Mouse (Mus musculus) midbrain, postnatal 0 days (tissue): Measurements from ENCODE around the gene Tmub2. TPM values are rescaled to one million over a fixed set of nuclear protein-coding genes. Genes with fewer than 3 reads are reported as not detected.
A peak's percentile ranks its signal among the peaks of the same experiment; 100 is the strongest.

Experiments
- ATAC-seq: fragments of 200-750 bp; cut with Nextera tagmentation; 2 replicates; pipeline ENCODE4 v1.8.0; 2017; ENCODE audit warnings: moderate number of reproducible peaks, mild to moderate bottlenecking, moderate TSS enrichment, moderate library complexity; ENCODE audit not compliant: low FRiP score
- DNase-seq: peaks from one replicate; pipeline ENCODE4 v3.0.0-alpha.2; 2015; ENCODE audit warnings: low spot score
- H3K27ac ChIP-seq: fragments of 300-500 bp; sonication (generic); 2 replicates; pipeline ENCODE4 v1.5.1; 2014; ENCODE audit warnings: low read depth, mild to moderate bottlenecking, low read length, mixed read lengths
- H3K27me3 ChIP-seq: fragments of 300-500 bp; sonication (generic); 2 replicates; pipeline ENCODE4 v1.6.1; 2014; ENCODE audit warnings: low read length, control low read depth, mixed read lengths; ENCODE audit not compliant: insufficient read depth
- H3K36me3 ChIP-seq: fragments of 300-500 bp; sonication (generic); 2 replicates; pipeline ENCODE4 v1.6.1; 2014; ENCODE audit warnings: low read length, control low read depth, mixed read lengths; ENCODE audit not compliant: insufficient read depth
- H3K4me1 ChIP-seq: fragments of 300-500 bp; sonication (generic); 2 replicates; pipeline ENCODE4 v1.6.1; 2014; ENCODE audit warnings: mild to moderate bottlenecking, control low read depth, antibody characterized with exemption, low read length, mixed read lengths; ENCODE audit not compliant: insufficient read depth
- H3K4me2 ChIP-seq: fragments of 300-500 bp; sonication (generic); 2 replicates; pipeline ENCODE4 v1.6.1; 2014; ENCODE audit warnings: low read depth, mild to moderate bottlenecking, low read length, mixed read lengths; ENCODE audit not compliant: poor library complexity, severe bottlenecking
- H3K4me3 ChIP-seq: fragments of 300-500 bp; sonication (generic); 2 replicates; pipeline ENCODE4 v1.5.1; 2014; ENCODE audit warnings: low read depth, mild to moderate bottlenecking, low read length, moderate library complexity
- H3K9ac ChIP-seq: fragments of 300-500 bp; sonication (generic); replicated peaks from 2 replicates; pipeline ENCODE4 v1.6.1; 2014; ENCODE audit warnings: mild to moderate bottlenecking, low read length, moderate library complexity, mixed read lengths; ENCODE audit not compliant: poor library complexity, severe bottlenecking
- H3K9me3 ChIP-seq: fragments of 300-500 bp; sonication (generic); 2 replicates; pipeline ENCODE4 v1.6.1; 2016; ENCODE audit warnings: low read length, control low read depth
- CTCF ChIP-seq: IDR thresholded peaks from 2 replicates; pipeline ENCODE4 v1.5.1; 2016; ENCODE audit warnings: antibody characterized with exemption, mild to moderate bottlenecking
- WGBS: fragments of 180-500 bp; shearing (Covaris S2); extraction: QIAGEN DNeasy Blood & Tissue Kit; methylation state at CpG from one replicate; pipeline ENCODE4 v1.1.7; 2014; 5-methylcytosine and 5-hydroxymethylcytosine counted together
- polyA plus RNA-seq: library from polyadenylated mRNA; unstranded; fragments of >200 nt; fragmentation: Nextera tagmentation; extraction: Ambion mirVana; gene quantifications from 2 replicates; pipeline ENCODE4 v1.2.1, GENCODE M21; 2015
- total RNA-seq: library from RNA; depleted of rRNA; stranded (reverse); fragments of >200 nt; gene quantifications from 2 replicates; pipeline ENCODE4 v1.2.3, GENCODE M21; 2014

Gene Tmub2
- total and polyA plus RNA-seq, 2 experiments from 2014 or later, result 65.4 to 90.8 TPM

- Histone ChIP-seq H3K9me3 (no peaks in the 10 kb centered on the region), H3K4me1 (0 out of 2 replicates have a peak, but pooled peaks cover 2% of the 10 kb centered on the region), H3K4me2 (no peak overlapping the region), H3K27ac (no peak overlapping the region), H3K27me3 (no peaks in the 10 kb centered on the region), H3K36me3 (peaks cover 38% of the 10 kb centered on the region), H3K9ac (no peak overlapping the region), H3K4me3 (no peak overlapping the region)
- ATAC-seq, result no peak
- no peak for DNase-seq
- no peak for TF ChIP-seq CTCF
- 88% methylated on average over 6 of the region's 6 CpGs for WGBS
These were observed 27.9 kb downstream of the Tmub2 start for GRCm38 (mm10) chr11:102312586-102312985.

- no peak for TF ChIP-seq CTCF
- no peaks in the 10 kb centered on the region for H3K27me3 ChIP-seq
- H3K36me3 ChIP-seq, result peaks cover 31% of the 10 kb centered on the region
- no peak for ATAC-seq
- no peak overlapping the region for H3K27ac ChIP-seq
- H3K4me3 ChIP-seq, result no peak overlapping the region
- H3K4me2 ChIP-seq, result no peak overlapping the region
- H3K4me1 ChIP-seq, result 0 out of 2 replicates have a peak, but pooled peaks cover 2% of the 10 kb centered on the region
- no peak for DNase-seq
- WGBS, result 88% methylated on average over 12 of the region's 12 CpGs
- H3K9ac ChIP-seq, result no peak overlapping the region
- no peaks in the 10 kb centered on the region for H3K9me3 ChIP-seq
These were observed 29.6 kb downstream of the Tmub2 start for GRCm38 (mm10) chr11:102314321-102314720.

DNA sequence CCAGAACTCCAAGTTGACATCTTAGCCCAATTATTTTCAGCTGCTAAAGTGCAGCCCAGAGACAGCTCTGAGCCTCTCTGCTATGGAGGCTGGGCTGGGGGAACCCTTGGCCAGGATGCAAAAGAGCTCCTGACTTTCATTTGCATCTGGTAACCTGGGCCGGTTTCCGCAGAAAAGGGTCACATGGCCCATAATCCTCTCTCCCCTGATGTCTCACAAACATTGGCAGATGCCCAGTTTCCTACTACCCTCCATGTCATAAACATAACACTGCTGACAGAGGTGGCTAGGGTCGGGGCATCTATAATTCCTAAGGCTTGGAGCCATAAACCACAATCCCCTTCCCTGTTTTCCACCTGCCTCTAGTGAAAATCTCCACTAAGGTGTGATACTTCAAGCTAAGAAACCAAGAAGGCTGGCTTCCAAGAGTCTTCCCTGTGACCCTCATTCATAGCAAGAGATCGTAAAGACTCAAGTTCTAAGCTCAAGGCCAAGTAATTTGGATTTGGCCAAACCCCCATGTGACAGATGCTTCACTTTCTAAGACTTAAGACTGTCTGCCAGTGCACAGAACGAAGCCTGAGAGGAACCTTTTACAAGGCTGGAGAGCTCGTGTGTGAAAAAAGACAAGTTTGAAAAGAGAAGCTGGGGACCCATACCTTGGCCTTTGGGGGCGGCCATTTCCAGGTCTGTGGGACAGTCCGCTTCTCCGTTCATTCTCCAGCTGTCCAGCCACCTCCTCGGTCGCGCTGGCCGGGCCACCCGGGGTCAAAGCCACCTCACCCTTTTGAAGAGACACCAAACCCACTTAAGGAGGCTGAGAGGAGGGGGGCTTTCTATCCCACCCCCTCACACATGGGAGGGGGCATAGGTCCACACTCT lies 31.2 kb downstream of the Tmub2 start:
- peaks cover 2% of the 10 kb centered on the region; the same call in 1 of the 2 replicates for H3K4me1 ChIP-seq
- no peaks in the 10 kb centered on the region for H3K27me3 ChIP-seq
- no peak for TF ChIP-seq CTCF
- peak overlapping the region; percentile 74 for H3K4me3 ChIP-seq
- H3K9me3 ChIP-seq, result no peaks in the 10 kb centered on the region
- peak overlapping the region; percentile 99 for H3K9ac ChIP-seq
- DNase-seq (no peak), ATAC-seq (no peak)
- peaks cover 24% of the 10 kb centered on the region for H3K36me3 ChIP-seq
- peak overlapping the region; percentile 64 for H3K4me2 ChIP-seq
- H3K27ac ChIP-seq, result peak overlapping the region; percentile 98
- WGBS, result 11% methylated on average over 14 of the region's 14 CpGs

DNA sequence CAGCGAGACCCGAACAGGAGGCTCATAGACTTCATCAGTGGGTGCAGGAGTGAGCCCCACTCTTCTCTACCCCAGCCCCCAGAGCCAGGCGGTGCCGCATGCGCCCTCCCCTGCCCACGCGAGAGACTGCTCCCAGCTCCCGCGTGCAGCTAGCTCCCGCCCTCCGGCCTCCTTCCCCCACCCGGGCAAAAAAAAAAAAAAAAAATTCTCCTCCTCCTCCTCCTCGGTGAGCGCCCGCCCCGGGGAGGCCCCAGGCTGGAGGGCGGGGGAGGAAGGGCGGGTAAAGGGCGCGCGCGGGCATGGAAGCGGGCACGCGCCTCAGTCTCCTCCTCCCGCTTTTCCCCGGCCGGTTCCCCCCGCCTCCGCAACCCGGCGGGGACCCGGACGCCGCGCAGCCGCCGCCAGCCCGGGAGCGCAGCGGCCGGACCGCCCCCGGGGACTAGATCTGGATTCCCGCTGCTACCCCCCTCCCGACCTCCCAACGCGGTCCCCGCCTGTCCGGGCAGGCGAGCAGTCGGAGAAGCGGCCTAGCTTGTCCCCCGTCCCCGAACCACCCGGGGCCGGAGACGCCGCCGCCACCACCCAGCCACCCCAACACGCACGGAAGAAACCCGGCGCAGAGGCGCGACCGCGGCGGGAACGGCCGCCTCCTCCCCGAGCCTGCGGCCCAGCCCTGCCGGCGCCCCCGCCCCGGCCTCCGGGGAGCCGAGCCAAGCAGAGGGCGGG lies 32.0 kb downstream of the Tmub2 start:
- Histone ChIP-seq H3K9ac (peak overlapping the region; percentile 99), H3K27ac (peak overlapping the region; percentile 98), H3K9me3 (no peaks in the 10 kb centered on the region), H3K4me1 (peaks cover 2% of the 10 kb centered on the region; the same call in 1 of the 2 replicates), H3K36me3 (peaks cover 24% of the 10 kb centered on the region), H3K27me3 (no peaks in the 10 kb centered on the region), H3K4me2 (peak overlapping the region; percentile 64), H3K4me3 (peak overlapping the region; percentile 74)
- peak; percentile 87 for DNase-seq
- WGBS, result under 1% methylated on average over 39 of the region's 80 CpGs
- ATAC-seq, result peak; percentile 47
- TF ChIP-seq CTCF, result peak; percentile 45

- DNase-seq, result peak; percentile 62
These were observed 32.7 kb downstream of the Tmub2 start for GRCm38 (mm10) chr11:102317298-102317900.

More at GRCm38 (mm10) chr11:102317298-102317900, 32.7 kb downstream of the Tmub2 start:
- H3K9ac ChIP-seq, result peak overlapping the region; percentile 99
- H3K4me3 ChIP-seq, result peak overlapping the region; percentile 74
- peaks cover 21% of the 10 kb centered on the region for H3K36me3 ChIP-seq
- peak; percentile 25 for TF ChIP-seq CTCF
- H3K4me1 ChIP-seq, result peaks cover 2% of the 10 kb centered on the region; the same call in 1 of the 2 replicates
- H3K27me3 ChIP-seq, result no peaks in the 10 kb centered on the region
- peak overlapping the region; percentile 98 for H3K27ac ChIP-seq
- no peaks in the 10 kb centered on the region for H3K9me3 ChIP-seq
- peak overlapping the region; percentile 64 for H3K4me2 ChIP-seq
- WGBS, result under 1% methylated on average over 43 of the region's 87 CpGs
- ATAC-seq, result peak; percentile 33
